Mouse (Mus musculus) testis, adult 2 months (tissue): ENCODE measurements around the gene Trip13.

Source experiments
- CTCF ChIP-seq: fragments of 200-500 bp; IDR thresholded peaks from 2 replicates; pipeline ENCODE4 v1.5.1; 2012; ENCODE audit warnings: low read depth, mild to moderate bottlenecking, inconsistent platforms, low read length, moderate library complexity; ENCODE audit not compliant: control insufficient read depth, insufficient read depth, insufficient replicate concordance
- POLR2A ChIP-seq: fragments of 200-500 bp; IDR thresholded peaks from 2 replicates; pipeline ENCODE4 v1.6.1; 2012; ENCODE audit warnings: low read depth, mild to moderate bottlenecking, inconsistent platforms, low read length, moderate library complexity; ENCODE audit not compliant: control insufficient read depth

GRCm38 (mm10) chr13:73881347-73881746, 56.2 kb downstream of the Trip13 start:
- TF ChIP-seq CTCF (no peak), POLR2A (no peak)
